22 mouse cellular contexts compared by ENCODE assay signal in the genomic region with DNA sequence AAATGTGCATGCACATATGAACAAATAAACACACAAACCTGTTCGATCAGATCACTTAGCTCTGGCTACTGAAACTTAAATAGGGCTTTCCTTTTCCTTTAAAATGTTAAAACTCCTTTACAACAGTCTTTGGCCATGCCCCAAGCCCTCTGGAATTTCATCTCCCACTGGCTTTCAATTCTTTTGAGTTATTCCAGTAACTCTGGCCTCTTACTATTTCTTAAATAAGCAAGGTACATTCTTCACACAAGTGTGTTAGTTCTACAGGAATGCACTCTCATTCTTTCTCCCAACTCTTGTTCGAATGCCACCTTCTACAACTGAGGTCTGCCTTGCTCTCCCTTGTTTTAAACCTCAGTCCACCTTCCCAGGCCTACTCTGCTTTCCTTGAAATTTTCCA. TPM values are rescaled to one million over a fixed set of nuclear protein-coding genes. Genes with fewer than 3 reads are reported as not detected.
DNase-seq lines count a peak whose midpoint lies in the region; ATAC-seq lines count a peak whose summit lies in the region.
"Had no signal": no experiment of that assay in that cellular context is flagged by ENCODE, and none has a peak within 500 bp of the region (broad histone marks: within the 10 kb centered on the region; RNA-seq: fewer than 3 reads in every experiment).

No protein-coding gene starts in this region.

- no peak overlapping the region for H3K9ac ChIP-seq in lung, embryonic 16.5 days (ENCODE audit: low read length)
- H3K9ac ChIP-seq in kidney, embryonic 14.5 days (ENCODE audit: low read depth, low read length), result no peak overlapping the region
- H3K9ac ChIP-seq: embryonic facial prominence, embryonic 15.5 days; forebrain, embryonic 12.5 days; forebrain, postnatal 0 days; heart, embryonic 13.5 days; hindbrain, embryonic 15.5 days had no signal

- peaks cover 6% of the 10 kb centered on the region for H3K4me1 ChIP-seq in lung, embryonic 16.5 days (replicated peaks; ENCODE audit: control insufficient read depth, insufficient read depth, low read length)
- 0 out of 2 replicates have a peak, but pooled peaks cover 7% of the 10 kb centered on the region for H3K4me1 ChIP-seq in kidney, embryonic 14.5 days (ENCODE audit: control insufficient read depth, insufficient read depth, low read length)

- H3K27me3 ChIP-seq in lung, embryonic 16.5 days (ENCODE audit: control insufficient read depth, insufficient read depth, low read depth, low read length), result no peaks in the 10 kb centered on the region
- H3K27me3 ChIP-seq in kidney, embryonic 14.5 days (ENCODE audit: control insufficient read depth, insufficient read depth, low read length), result no peaks in the 10 kb centered on the region
- H3K27me3 ChIP-seq: embryonic facial prominence, embryonic 15.5 days; forebrain, embryonic 12.5 days; heart, embryonic 13.5 days; hindbrain, embryonic 15.5 days had no signal

- H3K4me2 ChIP-seq in lung, embryonic 16.5 days (ENCODE audit: low read depth, low read length), result no peak overlapping the region
- no peak overlapping the region for H3K4me2 ChIP-seq in kidney, embryonic 14.5 days (replicated peaks; ENCODE audit: low read depth, low read length)
- H3K4me2 ChIP-seq: embryonic facial prominence, embryonic 15.5 days; forebrain, embryonic 12.5 days; heart, embryonic 13.5 days; hindbrain, embryonic 15.5 days had no signal

- peak overlapping the region; percentile 23 for H3K27ac ChIP-seq in lung, embryonic 16.5 days (ENCODE audit: low read length)
- H3K27ac ChIP-seq in kidney, embryonic 14.5 days (ENCODE audit: low read depth, low read length), result no peak overlapping the region
- H3K27ac ChIP-seq: embryonic facial prominence, embryonic 15.5 days; forebrain, embryonic 12.5 days; heart, embryonic 13.5 days; hindbrain, embryonic 15.5 days had no signal

- H3K9me3 ChIP-seq in lung, embryonic 16.5 days (ENCODE audit: control insufficient read depth, low read length), result no peaks in the 10 kb centered on the region
- no peaks in the 10 kb centered on the region for H3K9me3 ChIP-seq in kidney, embryonic 14.5 days (ENCODE audit: control insufficient read depth, low read length)
- H3K9me3 ChIP-seq: embryonic facial prominence, embryonic 15.5 days; forebrain, embryonic 12.5 days; G1E; heart, embryonic 13.5 days; hindbrain, embryonic 15.5 days had no signal

- WGBS in lung, embryonic 16.5 days, result 63% methylated on average over 2 of the region's 2 CpGs
- whole genome bisulfite sequencing in kidney, embryonic 14.5 days, result 92% methylated on average over 2 of the region's 2 CpGs

- H3K36me3 ChIP-seq in lung, embryonic 16.5 days (ENCODE audit: control insufficient read depth, insufficient read depth, low read length), result no peaks in the 10 kb centered on the region
- no peaks in the 10 kb centered on the region for H3K36me3 ChIP-seq in kidney, embryonic 14.5 days (ENCODE audit: control insufficient read depth, insufficient read depth, low read length)
- H3K36me3 ChIP-seq: embryonic facial prominence, embryonic 15.5 days; forebrain, embryonic 12.5 days; heart, embryonic 13.5 days; hindbrain, embryonic 15.5 days had no signal

- no peak overlapping the region for H3K4me3 ChIP-seq in lung, embryonic 16.5 days (ENCODE audit: low read length)
- H3K4me3 ChIP-seq in kidney, embryonic 14.5 days (ENCODE audit: low read length), result no peak overlapping the region
- H3K4me3 ChIP-seq: embryonic facial prominence, embryonic 15.5 days; forebrain, embryonic 12.5 days; heart, embryonic 13.5 days; hindbrain, embryonic 15.5 days had no signal

- ATAC-seq in lung, embryonic 16.5 days (ENCODE audit: low read depth), result peak; percentile 26; the same call in 1 of the 2 replicates
- ATAC-seq in kidney, embryonic 14.5 days (ENCODE audit: low FRiP score, low TSS enrichment), result no peak
- ATAC-seq: CD4-positive, CD25-positive, alpha-beta regulatory T cell, adult 4 months; forebrain, postnatal 0 days had no signal

- peak; percentile 7 to 10 for DNase-seq in lung, adult 18-20 months
- DNase-seq in lung, postnatal 4 days, result no peak
- DNase-seq in NIH3T3 (ENCODE audit: low read depth), result peak; percentile 69
- DNase-seq in lung, postnatal 25 days (ENCODE audit: low spot score), result peak; percentile 10
- no peak for DNase-seq in kidney, adult 11 months
- no peak for DNase-seq in layer of hippocampus, adult 11-12 months (ENCODE audit: low spot score)
- DNase-seq: adrenal gland, adult 2 months; adrenal gland, postnatal 36 days; cerebellum, adult 8-10 months; cerebellum, postnatal 14 days; embryo, embryonic 11 days; forebrain, postnatal 0 days; gastrocnemius, postnatal 14 days; heart, postnatal 36 days had no signal

RNA-seq across cellular contexts. Expression of gene Braf, which starts 8.2 kb away (rescaled TPM):
- 16.1 and 16.3 TPM in 2 replicates for polyA plus RNA-seq in lung, embryonic 16.5 days (2015; fragmentation: Nextera tagmentation; extraction: Ambion mirVana)
- 11.1 and 17.4 TPM in 2 replicates for polyA plus RNA-seq in kidney, embryonic 14.5 days (2014; fragmentation: Nextera tagmentation; extraction: Ambion mirVana)

Comparison
In these comparisons a context has a peak if more than half of its experiments do, and no peak if none do; other contexts are left out.
1. DNase-seq: peak in lung, adult 18-20 months (2 of 2), NIH3T3 (single experiment) and lung, postnatal 25 days (single experiment); none in lung, postnatal 4 days (0 of 2), kidney, adult 11 months (single experiment) and layer of hippocampus, adult 11-12 months (single experiment).